Comparison of ENCODE assay signal across 11 mouse cellular contexts in the genomic region with DNA sequence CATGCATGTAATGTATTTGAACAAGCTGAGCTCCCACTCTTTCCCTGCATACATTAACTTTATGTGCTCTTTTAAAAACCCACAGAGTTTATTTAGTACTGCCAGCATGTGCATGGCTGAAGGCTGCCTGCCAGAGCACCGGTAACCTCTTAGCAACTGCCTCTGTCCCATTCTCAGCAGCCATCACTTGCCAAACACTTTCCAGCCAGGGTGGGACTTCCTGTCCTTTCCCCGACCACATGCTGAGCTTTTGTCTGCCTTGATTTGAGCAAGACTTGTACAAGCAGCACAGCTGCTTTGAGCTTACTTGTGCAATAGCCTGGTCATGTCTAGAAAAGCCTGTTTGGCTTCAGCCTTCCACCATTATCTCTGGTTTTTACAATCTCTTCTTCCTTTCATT.
DNase-seq lines count a peak whose midpoint lies in the region; ATAC-seq lines count a peak whose summit lies in the region.
"Had no signal": no experiment of that assay in that cellular context is flagged by ENCODE, and none has a peak within 500 bp of the region (broad histone marks: within the 10 kb centered on the region; RNA-seq: fewer than 3 reads in every experiment).

No protein-coding gene starts in this region.

- DNase-seq in forebrain, embryonic 10.5 days (ENCODE audit: extremely low spot score, low spot score): peak; percentile 15
- peak; percentile 3 for DNase-seq in ovary, postnatal 36 days (ENCODE audit: low spot score)
- no peak for DNase-seq in ovary, postnatal 14 days (ENCODE audit: low spot score)
- DNase-seq in spleen, postnatal 4 days (ENCODE audit: low spot score in 2 of 2): no peak
- DNase-seq in thymus, postnatal 14 days: no peak
- DNase-seq: gastrocnemius, postnatal 10 days had no signal

- H3K4me1 ChIP-seq in forebrain, embryonic 10.5 days: no peaks in the 10 kb centered on the region
- H3K4me1 ChIP-seq in forebrain, embryonic 12.5 days: no peaks in the 10 kb centered on the region
- no peaks in the 10 kb centered on the region for H3K4me1 ChIP-seq in hindbrain, embryonic 16.5 days (ENCODE audit: control insufficient read depth, insufficient read depth, low read depth, low read length)
- H3K4me1 ChIP-seq in heart, embryonic 12.5 days (replicated peaks): no peaks in the 10 kb centered on the region
- H3K4me1 ChIP-seq: megakaryocyte, embryonic 14.5 days had no signal

- H3K9ac ChIP-seq in forebrain, embryonic 12.5 days: no peak overlapping the region
- no peak overlapping the region for H3K9ac ChIP-seq in hindbrain, embryonic 16.5 days (ENCODE audit: low read depth, low read length)
- H3K9ac ChIP-seq in heart, embryonic 12.5 days: no peak overlapping the region

- ATAC-seq in forebrain, embryonic 12.5 days (ENCODE audit: low FRiP score): no peak
- peak; percentile 86 for ATAC-seq in hindbrain, embryonic 16.5 days
- no peak for ATAC-seq in heart, embryonic 12.5 days (ENCODE audit: insufficient number of reproducible peaks, low FRiP score)

- H3K27ac ChIP-seq in forebrain, embryonic 10.5 days: no peak overlapping the region
- H3K27ac ChIP-seq in forebrain, embryonic 12.5 days: no peak overlapping the region
- H3K27ac ChIP-seq in hindbrain, embryonic 16.5 days (ENCODE audit: low read depth, low read length): no peak overlapping the region
- H3K27ac ChIP-seq in heart, embryonic 12.5 days (ENCODE audit: poor library complexity, severe bottlenecking): no peak overlapping the region
- H3K27ac ChIP-seq: kidney, postnatal 0 days had no signal

- no peak overlapping the region for H3K4me2 ChIP-seq in forebrain, embryonic 12.5 days
- H3K4me2 ChIP-seq in hindbrain, embryonic 16.5 days (ENCODE audit: low read length): no peak overlapping the region
- H3K4me2 ChIP-seq in heart, embryonic 12.5 days: no peak overlapping the region

- no peaks in the 10 kb centered on the region for H3K27me3 ChIP-seq in forebrain, embryonic 10.5 days (ENCODE audit: poor library complexity, severe bottlenecking)
- H3K27me3 ChIP-seq in forebrain, embryonic 12.5 days: no peaks in the 10 kb centered on the region
- H3K27me3 ChIP-seq in hindbrain, embryonic 16.5 days (replicated peaks; ENCODE audit: control insufficient read depth, insufficient read depth, low read length): no peaks in the 10 kb centered on the region
- H3K27me3 ChIP-seq in heart, embryonic 12.5 days (replicated peaks): no peaks in the 10 kb centered on the region
- H3K27me3 ChIP-seq: megakaryocyte, embryonic 14.5 days had no signal

- no peaks in the 10 kb centered on the region for H3K9me3 ChIP-seq in forebrain, embryonic 10.5 days
- no peaks in the 10 kb centered on the region for H3K9me3 ChIP-seq in forebrain, embryonic 12.5 days
- H3K9me3 ChIP-seq in hindbrain, embryonic 16.5 days (ENCODE audit: control insufficient read depth, low read length): no peaks in the 10 kb centered on the region
- H3K9me3 ChIP-seq in heart, embryonic 12.5 days (replicated peaks): no peaks in the 10 kb centered on the region
- H3K9me3 ChIP-seq: megakaryocyte, embryonic 14.5 days had no signal

- no peak overlapping the region for H3K4me3 ChIP-seq in forebrain, embryonic 10.5 days
- H3K4me3 ChIP-seq in forebrain, embryonic 12.5 days (replicated peaks): no peak overlapping the region
- no peak overlapping the region for H3K4me3 ChIP-seq in hindbrain, embryonic 16.5 days (ENCODE audit: low read length)
- H3K4me3 ChIP-seq in heart, embryonic 12.5 days: no peak overlapping the region
- H3K4me3 ChIP-seq: megakaryocyte, embryonic 14.5 days had no signal

- 57% methylated on average over 2 of the region's 2 CpGs for WGBS in forebrain, embryonic 10.5 days
- WGBS in forebrain, embryonic 12.5 days: 46% methylated on average over 2 of the region's 2 CpGs
- 21% methylated on average over 2 of the region's 2 CpGs for WGBS in hindbrain, embryonic 16.5 days
- WGBS in heart, embryonic 12.5 days: 38% methylated on average over 2 of the region's 2 CpGs

- H3K36me3 ChIP-seq in forebrain, embryonic 10.5 days (replicated peaks): no peaks in the 10 kb centered on the region
- no peaks in the 10 kb centered on the region for H3K36me3 ChIP-seq in forebrain, embryonic 12.5 days (replicated peaks)
- H3K36me3 ChIP-seq in hindbrain, embryonic 16.5 days (ENCODE audit: control insufficient read depth, insufficient read depth, low read length): no peaks in the 10 kb centered on the region
- H3K36me3 ChIP-seq in heart, embryonic 12.5 days: no peaks in the 10 kb centered on the region

Comparison
In these comparisons a context has a peak if more than half of its experiments do, and no peak if none do; other contexts are left out.
1. DNase-seq: peak in forebrain, embryonic 10.5 days (single experiment) and ovary, postnatal 36 days (single experiment); none in ovary, postnatal 14 days (single experiment), spleen, postnatal 4 days (0 of 2) and thymus, postnatal 14 days (single experiment).